Mouse (Mus musculus) kidney, adult 9 months (tissue): ENCODE measurements at regions not wholly inside any gene's neighbourhood (a gene's known extent, or its start where the extent isn't known, plus 50 kb on each side); places are given as distances from the start of the nearest gene placed in this dataset.
"Not testable (repeated sequence)": the region's sequence is repeated elsewhere in the genome, so short reads cannot be mapped to it uniquely, and the experiment has no call there.

Source experiments
- DNase-seq: peaks from one replicate; pipeline ENCODE4 v3.0.0; 2022

DNA sequence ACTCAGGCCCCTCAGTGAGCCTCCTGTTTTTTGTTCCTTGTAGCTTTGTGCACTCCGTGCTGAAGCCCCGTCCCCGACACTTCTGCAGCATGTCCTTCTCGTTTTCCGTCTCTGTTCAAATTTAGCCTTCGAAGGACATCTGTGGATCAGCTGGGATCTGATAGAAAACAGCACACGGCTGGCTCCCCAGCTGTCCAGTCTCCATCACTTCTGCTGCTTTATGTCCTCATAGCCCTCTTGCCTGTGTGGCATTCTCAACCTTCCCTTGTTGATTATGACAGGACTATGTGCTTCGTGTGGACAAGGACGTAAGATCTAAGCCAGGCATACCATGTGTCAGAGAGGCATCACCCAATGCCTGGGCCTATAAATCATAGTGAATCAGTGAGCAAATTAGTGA lies 247.1 kb upstream of the Myo3a start:
- DNase-seq: no peak

DNA sequence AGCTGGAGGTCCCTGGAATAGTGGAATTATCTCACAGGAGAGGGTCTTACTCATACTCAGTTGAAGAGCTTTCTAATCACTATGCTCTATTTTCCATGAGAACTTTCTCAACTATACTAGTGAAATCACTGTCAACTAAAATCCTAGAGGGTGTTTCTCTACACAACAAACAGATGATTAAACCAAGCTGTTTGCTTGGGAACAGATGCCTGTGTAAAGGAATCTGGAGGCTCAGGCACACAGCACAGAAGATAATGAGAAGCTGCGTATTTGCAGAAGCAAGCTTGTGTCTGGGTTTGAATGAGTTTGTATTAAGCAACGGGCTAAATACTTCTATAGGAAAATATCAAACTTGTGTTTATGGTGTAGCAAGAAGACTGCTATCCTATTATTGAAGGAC lies 202.9 kb upstream of the Myo3a start:
- DNase-seq: no peak

DNA sequence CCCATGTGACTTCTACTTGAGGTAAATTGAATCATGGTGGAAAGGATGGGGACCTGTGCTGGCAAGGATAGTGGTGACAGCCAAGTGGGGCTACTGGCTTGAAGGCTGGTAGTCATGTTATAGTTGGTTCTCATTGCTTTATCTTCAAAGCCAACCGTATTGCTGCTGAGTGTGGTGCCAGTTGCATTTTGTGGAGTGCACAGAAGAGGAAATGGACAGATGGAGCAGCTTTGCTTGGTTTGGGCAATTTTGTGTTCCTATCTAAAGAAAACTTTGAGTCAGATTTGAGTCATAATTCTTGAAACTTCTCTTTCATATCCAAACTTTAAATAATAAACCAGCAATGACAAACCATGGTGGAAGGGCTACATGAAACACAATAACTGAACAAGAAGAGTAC lies 200.5 kb upstream of the Myo3a start:
- DNase-seq: no peak

DNA sequence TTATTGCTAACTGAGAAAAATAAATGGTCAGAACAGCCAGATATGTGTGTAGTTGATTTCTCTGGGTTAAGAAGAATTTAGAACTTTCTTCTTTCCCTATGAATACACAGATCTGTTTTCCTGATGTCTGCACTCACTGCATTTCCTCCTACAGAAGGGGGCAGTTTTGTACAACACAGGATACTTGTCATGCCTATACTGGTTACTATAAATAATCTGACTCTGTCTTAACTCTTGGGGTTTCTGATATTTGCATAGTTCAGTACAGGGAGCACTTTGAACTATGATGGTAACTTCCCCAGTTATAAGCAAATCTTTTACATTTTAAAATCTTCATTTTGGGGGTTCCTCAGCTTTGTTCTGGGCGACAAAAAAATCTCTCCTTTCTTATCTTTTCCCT lies 198.7 kb upstream of the Myo3a start:
- no peak for DNase-seq

DNA sequence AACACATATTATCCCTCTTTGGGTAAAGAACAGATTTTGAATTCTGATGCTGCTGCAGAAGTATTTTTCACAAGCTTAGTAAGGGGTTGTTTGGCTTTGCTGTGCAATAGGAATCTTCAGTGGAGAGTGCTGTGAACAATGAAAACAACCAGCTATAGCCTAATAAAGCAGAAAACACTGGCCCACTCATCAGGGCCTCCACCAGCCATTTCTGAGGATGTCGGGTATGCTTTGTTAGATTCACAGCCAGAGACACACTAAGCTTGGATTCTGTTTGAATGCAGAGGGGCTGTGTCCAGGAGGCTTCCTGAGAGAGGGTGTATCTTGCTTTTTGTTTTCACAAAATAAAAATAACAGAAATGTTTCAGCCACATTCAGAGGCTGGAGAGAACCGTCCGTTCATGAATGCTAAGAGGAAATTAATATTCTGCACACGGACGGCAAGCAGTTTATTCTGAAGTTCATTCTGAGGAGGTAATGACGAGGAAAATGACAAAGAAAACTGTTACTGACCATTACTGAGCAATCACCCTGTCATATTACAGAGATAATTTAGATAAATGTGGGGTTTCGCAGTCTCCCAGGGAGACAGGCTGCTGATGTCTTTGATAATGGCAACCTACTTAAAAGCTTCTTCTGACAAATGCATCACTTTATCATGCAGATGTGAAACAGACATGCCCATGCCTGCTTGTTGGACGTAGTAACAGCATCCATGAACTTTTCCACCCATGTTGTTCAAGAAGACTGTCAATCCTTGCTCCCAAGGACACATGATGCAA lies 198.1 kb upstream of the Myo3a start:
- DNase-seq: no peak

DNA sequence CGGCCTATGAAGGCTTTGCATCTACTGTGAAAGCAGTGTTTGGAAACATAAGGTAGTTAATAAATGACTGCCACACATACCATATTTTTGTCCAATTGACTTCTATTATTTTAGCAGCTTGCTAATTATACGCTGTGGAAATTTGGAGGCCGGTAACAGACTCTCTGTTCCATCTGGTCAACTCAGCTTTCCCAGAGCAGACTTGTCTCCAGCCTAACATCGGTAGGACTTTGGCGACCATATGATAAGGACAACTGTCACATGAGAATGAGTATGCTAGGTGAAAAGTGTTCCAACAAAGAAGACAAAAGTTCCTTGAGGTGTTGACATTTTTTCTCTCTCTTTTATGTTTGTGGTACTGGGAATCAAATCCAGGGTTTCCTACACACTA lies 197.5 kb upstream of the Myo3a start:
- DNase-seq: no peak

DNA sequence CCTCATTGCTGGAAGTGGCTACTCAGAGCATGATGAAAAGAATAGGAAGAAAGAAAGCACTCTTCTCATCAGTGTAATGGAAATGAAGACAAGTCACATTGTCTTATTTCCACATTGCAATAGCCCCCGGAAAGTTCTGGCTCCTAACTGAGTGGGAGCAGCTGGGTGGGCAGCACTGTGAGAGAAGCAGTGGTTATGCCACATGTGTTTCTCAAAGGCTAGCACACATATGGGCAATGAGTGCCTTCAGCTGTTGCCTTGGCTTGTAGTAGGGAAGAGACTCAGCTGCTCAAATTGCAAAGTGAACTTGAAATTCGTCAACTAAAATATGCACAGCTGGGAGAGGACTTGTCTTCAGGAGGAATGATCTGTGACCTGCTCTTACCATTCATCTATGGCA lies 190.5 kb upstream of the Myo3a start:
- DNase-seq: no peak

DNA sequence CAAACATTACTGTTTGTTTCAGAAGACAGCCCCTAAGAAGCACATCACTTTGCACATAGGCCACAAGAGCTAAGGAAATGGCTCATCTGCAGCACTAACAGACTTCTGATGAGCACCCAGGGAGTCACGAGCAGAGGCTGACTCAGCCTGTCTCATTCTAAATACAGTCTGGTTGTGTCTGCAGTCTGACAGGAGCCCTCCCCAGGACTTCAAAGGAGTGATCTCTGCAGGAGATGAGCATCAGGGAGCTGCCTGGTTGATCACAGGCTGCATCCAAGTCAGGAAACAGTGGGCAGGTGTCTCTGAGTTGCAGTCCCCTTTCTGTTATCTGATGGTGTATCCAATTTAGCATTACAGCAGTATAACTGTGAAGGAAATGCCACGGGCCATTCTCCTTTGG lies 188.5 kb upstream of the Myo3a start:
- no peak for DNase-seq

DNA sequence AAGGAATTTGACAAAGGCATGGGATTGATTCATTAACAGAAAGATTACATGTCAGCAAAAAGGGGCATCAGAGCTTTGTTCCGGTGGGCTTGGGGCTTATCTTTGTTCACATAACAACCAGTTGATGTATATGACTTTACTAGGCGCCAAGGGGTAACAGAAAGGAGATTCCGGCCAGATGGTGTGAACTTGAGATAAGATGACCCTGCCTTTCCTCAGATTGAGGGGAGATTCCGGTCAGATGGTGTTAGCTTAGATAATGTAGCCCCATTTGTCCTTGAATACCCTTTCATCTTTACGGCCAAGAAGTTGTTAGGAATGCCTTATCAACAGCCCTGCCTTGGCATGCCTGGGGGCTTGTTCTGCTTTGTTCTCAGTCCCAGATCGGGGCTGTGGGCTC lies 183.4 kb upstream of the Myo3a start:
- DNase-seq: not testable (repeated sequence)

DNA sequence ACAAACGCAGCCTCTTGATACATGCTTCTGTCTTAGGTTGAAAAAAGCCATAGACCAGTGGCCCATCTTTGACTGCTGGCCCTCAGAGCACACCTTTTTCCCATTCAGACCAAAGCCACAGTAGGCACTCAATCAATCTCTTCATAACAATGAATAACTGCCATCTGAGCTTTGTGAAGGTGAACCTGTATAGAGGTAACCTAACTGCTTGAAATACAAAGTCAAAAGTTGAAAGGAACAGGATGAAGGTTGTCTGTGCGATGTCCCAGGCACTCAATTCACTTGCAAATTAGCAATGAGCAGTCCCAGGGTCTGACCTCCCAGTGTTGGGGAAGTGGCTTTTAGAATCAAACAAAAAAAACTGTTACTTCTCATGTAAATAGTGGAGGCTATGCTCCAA lies 182.4 kb upstream of the Myo3a start:
- no peak for DNase-seq

DNA sequence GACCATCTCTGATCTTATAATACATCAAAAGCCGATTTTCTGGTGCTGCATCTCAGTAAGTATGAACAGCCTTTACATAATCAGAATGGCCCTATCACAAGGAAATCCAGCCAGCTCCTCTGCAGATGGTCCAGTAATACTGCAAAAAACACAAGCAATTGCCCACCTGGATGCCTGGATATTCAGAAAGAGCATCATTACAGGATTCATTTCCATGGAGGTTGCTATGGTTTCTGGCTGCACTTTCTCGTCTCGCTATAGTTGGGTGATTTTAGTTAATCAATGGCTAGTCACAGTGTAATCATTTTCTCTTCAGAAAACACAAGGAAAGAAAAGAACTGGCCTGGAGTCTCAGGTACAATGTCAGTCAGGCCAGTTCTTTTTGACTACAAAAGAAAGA lies 179.8 kb upstream of the Myo3a start:
- peak; percentile 63 for DNase-seq

DNA sequence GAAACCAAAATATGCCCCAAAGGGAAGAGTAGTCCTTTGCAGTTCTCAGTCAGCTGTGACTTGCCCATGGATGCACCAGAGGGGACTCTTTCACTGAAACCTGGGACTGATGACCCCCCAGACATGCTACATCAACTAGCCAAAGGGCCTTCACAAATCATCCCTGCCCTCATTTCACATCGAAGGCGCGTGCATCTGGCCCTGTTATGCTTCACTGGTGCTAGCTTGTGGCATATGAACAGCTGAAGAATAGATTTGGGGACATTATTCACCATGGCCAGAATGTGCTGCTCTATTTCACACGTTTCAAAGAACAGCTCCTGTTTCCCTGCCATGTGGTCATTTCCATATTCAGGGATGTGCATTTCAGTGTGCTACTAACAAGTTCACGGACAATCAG lies 160.8 kb upstream of the Myo3a start:
- DNase-seq: no peak

DNA sequence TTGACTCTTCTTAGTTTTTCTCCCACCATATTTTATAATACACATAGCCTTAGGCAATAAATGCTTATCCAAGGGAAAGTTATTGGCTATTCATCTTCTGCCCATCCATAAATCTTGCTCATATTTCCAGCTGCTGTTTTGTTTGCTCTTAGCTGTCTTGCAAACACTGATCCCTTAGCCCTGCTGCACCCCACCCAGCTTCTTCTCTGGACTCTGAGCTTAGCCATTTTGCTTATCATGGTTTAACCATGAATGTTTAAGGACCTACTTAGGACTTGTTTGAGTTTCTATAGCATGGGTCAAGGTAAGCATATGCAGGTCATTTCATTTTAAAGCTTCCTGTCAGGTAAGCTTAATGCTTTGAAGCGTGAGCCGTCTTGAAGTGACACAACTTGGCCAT lies 130.5 kb upstream of the Myo3a start:
- DNase-seq: no peak

DNA sequence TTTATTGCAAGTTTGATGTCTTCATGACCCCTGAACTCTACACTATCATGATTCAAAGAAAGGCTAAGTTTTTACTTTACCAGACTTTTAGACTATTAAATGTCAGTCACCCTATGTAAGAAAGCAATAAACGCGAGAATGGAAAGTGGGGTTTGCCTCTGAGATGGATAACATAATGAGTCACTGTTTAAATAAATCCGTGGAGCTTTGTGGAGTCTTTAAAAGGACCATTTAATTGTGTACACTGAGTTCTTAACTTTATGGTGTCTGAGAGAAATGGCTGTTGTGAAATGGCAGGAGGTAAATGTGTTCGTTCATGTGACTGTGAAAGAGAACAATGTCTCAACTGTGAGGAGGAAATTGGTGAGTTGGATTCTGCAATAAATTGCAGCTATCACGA lies 122.2 kb upstream of the Myo3a start:
- no peak for DNase-seq

DNA sequence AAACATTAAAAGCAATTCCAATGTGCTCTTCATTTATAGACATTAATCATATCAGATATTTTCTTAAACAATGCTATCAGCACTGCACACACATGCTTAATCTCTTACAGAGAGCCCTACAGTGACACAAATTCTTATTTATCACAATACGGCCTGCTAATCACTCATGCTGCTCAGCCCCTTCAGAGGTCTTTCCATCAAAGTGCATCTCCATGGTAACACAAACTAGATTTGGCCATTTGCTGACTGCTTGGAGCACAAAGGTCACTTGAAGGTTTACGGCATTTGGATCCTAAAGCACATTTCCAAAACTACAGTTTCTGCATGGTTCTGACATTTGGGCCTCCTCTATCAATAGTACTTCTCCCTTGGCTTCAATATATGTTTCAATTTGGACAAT lies 77.6 kb upstream of the Myo3a start:
- DNase-seq: no peak

DNA sequence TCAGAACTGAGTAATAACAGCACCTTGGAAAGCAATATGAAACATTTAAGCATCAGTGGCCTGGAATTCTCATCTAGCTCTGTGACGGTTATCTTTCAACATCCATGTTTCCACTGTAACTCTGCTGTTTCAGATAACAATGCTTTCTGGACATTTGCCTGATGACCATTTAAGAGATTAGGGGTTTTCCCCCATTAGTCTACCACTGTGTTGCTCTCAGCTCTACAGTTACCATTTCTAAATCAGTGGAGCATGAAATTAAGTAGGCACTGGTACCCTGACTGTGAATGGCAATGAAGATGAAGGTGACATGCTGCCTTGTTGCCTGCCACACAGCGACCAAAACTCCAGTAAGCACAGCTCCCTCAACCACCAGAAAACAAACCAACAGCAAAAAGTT lies 70.7 kb upstream of the Myo3a start:
- DNase-seq: peak; percentile 15

DNA sequence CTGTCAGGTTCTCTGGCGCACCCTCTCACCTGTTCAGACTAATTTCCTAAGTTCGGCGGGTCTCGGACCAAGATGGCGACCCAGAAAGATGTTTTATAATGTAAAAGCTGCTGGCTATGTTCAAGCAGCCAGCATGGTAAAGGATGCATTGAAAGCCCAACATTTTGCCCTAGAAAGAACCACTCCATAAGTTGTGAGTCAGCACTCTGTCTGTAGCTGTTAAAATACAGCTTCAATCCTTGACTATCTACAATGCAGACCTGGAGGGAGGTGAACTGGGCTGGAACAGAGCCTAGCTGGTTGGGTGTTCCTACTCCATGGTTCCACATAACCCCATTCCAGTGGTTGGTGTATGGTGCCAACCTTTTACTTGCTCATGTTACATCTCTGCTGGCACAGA lies 61.9 kb upstream of the Myo3a start:
- no peak for DNase-seq

DNA sequence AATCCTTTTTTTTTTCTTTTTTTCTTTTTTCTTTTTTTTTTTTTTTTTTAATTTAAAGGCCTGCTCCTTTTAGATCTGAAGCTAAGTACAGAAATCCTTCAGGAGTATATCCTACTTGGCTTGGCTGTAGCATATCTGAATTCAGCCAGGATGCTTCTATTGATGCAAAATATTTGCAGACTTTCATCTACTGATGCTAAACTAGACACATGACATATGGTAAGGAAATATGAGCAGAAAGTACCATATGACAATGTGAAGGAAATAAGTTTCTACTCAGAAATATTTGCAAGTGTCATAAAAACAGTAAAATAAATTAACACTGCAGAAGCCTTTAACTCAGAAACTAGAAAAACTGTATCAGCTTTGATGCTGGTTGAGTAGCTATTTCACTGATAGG lies 61.4 kb upstream of the Myo3a start:
- DNase-seq: no peak
